Mouse (Mus musculus): ENCODE data around the gene Slc29a3.

Slc29a3 gene

DNA sequence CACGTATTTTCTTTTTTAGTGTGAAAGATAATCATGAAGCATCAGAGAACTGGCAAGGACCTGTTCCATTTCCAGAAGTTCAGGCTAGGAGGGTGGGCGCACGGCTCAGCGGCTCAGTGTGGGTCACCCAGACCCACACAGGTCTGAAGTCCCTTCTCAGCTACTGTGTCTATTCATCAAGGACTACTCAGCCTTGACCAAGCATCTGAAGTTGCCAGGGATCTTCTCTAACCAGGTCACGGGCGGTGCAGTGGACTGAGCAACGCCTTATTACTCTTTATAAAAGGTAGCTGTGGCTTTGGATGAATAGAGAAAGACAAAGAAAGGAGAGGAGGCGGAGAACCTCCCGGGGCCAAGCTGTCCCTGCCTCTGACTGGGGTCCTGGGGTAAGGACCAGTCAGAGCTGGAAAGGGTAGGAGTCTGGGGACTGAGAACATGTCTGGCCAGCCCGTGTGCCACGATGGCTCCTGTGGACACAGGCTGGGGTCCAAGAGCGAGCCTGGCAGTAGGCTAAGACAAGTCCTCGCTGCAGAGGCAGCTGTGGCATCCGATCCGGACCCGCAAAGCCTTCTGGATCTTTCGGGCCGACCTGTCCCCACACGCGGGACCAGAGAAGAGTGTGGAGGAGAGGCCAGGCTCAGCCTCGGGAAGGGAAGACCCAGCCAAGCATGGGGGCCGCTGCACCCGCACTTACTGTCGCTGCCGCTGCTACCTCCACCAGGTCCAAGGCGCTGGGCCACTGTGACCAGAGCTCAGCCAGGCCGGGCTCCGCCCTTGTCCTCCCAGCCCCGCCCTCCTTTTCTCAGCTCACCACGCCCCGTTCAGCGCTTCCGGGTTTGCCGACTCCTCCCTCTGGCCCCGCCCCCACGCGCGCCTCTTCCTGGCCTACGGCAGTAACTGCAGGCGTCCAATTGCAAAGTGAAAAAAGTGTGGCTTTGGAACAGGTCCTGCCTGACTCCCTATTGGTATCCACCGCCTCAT is at the start of gene Slc29a3:
Gene Slc29a3, minus strand, starts transcription at position 755 of the 981 bp plus-strand sequence.
- in situ Hi-C loops (cut with MboI, MseI) = loop anchor here (10.0 kb wide), 2 partner anchors 378 to 448 kb away; no protein-coding TSS in a partner anchor

DNA sequence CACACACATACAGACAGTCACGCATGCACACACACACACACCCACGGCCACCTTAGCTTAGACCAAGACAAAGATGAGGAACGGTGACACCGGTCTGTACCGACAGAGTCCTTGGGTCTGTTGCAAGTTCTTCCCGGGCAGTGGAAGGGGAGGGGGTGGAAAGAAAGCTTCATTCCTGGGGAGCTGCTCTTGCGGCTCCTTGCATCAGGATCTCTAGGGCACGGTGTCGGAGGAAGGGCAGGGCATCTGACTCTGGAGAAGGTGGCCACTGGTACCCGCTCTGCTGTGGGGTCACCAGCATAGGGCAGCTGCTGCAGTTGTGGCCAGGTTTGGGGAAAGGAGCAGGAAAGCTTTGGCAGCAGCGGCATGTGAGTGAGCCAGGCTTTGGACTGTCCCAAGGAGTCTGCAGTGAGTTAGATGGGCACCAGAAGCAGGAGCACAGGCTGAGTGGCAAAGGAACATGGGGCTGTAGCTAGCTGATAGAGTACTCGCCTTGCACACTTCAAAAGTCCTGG is 49.4 kb upstream of the Slc29a3 start:
- in situ Hi-C loops (cut with MboI, MseI) = no loop called here

DNA sequence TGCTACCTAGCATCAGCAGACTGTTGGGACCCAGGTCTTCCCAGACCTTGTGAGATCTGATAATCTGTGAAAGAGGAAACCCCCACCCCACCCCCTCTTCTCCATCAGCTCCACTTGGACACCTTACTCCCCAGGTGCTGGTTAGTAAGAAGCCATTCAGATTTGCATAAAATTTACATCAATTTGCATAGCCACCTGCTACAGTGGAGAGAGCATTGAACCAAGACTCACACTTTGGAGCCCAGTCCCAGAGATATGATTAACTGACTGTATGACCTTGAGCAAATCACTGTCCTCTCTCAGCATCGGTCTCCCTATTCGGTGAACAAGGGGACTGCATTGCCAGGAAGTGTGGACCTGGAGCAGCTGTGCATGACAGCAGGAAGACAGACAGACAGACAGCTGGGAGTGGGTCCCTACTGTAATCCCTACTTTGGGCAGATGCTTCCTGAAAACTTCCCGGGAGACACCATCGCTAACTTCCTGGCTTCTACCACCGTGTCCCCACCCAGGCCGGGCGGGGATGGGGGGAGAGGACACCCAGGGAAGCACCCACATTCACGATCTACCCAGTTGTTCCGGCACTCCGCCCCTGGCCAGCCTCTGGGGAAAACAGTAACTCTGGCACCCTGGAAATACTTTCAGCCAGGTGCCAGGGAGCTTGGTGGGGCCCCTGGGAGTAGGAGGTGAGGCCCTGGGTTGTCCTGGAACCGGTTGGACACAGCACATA is 48.7 kb upstream of the Slc29a3 start:
- in situ Hi-C loops (cut with MboI, MseI) = no loop called here

DNA sequence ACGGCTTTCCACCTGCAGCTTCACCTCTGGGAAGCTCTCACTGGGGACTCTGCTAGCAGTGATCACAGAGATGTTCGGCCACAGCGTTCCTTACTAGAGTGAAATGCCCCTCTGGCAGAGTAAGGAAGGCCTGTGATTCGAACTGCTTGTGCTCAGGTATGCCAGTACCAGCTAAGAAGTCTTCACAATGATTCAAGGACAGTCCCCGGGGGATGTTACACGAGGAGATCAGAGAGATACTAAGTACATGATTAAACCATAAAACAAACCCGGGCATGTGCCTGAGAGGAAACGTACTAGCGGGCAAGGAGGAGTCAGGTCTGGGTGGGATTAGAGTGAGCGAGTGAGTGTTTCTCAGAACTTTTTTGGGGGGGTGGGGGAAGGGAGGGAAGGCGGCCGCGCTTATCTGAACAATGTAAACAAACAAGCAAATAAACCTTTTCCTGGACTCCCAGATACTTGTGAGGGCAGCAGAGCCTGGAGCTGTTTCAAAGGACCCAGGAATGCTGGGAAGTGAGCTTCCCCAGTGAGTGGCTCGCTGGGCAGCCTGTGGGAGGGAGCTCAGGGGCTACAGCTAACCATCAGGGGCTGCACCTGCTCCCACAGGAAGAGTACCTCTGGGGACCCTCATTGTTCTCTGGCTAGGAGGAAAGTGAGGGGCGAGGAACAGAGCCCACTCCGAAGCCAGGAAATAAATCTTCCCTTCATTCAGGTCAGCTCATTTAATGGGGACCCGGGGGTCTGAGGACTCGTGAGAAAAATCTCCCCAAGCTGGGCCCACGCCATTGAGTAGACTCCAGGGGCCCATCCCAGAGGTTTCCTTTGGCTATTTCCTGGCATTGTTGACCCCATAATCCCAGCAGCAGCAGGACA is 47.9 kb upstream of the Slc29a3 start:
- in situ Hi-C loops (cut with MboI, MseI) = no loop called here

GRCm38 (mm10) chr10:60797682-60798422 is 45.3 kb upstream of the Slc29a3 start:
- in situ Hi-C loops (cut with MboI, MseI) = no loop called here

DNA sequence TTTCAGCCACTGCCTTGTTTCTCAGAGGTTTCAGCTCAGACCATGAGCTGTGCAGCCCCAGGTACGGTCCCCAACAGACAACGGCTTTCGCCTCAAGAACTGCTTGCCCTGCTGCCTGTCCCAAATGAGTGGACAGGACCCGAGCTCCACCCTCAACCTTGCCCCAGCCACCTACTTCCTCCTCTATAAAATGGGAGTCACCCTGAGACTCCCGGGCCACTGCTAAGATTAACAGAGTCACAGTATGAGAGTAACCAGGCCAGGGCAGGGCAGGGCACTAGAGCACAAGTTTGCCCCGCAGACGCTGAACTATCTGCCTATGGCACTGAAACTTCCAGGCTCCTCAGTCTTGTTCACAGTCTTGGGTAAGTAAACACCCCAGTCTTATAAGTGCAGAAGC is 43.9 kb upstream of the Slc29a3 start:
- in situ Hi-C loops (cut with MboI, MseI) = no loop called here

DNA sequence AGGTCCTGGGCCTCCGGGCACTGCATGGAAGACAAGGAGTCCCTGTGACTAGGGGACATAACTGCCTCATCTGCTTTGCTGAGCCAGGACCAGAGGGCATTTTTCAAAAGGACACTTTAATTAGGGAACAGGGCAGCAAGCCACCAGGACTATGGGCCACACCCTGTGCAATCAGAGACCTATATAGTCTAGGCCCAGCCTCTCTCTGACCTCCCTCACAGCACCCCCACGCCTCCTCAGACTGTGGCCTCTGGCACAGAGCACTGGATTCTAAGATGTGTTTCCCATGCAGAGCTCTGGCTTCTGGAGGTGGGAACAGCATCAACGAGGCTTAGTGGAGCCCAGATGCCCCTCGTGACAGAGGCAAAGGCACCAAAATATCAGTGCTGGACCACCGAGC is 43.4 kb upstream of the Slc29a3 start:
- in situ Hi-C loops (cut with MboI, MseI) = no loop called here

DNA sequence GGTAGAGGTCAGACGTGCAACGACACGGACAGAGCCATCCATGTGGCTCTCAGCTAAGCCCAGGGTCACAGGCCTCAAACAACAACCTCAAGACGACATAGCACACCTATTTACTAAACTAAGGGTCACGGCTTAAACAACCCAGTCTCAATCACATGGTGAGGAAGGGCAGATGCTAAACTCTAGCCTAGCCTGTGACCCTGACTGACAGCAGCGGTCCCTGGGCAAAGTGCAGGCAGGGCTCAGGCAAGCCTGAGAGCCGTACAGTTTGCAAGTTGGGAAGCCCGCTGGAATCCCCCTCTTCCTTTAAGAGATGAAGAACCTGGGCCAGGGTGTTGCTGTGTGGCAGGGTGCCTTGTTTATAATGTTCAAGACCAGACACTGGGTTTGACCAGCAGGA is 42.2 kb upstream of the Slc29a3 start:
- in situ Hi-C loops (cut with MboI, MseI) = no loop called here

DNA sequence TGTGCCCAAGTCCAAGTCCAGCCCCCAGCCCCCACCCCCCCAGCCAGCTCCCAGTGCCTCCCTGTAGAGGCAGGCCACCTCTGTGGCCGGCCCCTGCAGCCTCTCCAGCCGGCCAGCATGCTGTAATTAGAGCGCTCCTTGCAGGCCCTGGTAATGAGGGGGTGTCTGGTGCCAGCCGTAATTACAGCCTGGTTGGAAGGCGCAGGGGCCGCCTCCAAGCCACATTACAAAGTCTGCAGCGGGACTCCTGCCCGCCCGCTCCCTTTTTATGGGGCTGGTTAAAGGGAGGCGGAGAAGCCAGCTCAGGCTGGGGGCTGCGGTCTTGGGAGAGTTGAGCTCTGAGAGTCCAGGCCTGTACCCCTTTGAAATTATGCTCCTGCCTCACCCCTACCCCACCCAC is 41.8 kb upstream of the Slc29a3 start:
- in situ Hi-C loops (cut with MboI, MseI) = no loop called here

DNA sequence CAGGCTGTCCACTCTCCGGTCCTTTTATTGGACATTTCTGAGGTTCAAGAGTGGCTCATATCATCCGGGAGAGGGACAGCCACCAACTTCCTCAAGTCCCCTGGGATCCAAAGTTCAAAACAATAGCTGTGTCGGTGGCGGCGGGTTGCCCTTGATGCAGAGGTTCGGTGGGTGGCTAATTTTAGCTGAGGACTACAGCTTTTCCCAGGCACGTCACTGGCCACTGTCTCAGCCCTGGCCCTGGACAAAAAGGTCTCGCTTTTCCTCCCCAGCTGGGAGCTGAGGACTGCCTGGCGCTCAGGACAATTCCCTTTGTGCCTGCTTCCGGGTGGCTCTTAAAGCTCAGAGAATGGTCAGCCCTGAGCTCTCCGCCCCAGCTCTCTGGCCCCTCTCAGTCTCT is 40.2 kb upstream of the Slc29a3 start:
- in situ Hi-C loops (cut with MboI, MseI) = no loop called here

DNA sequence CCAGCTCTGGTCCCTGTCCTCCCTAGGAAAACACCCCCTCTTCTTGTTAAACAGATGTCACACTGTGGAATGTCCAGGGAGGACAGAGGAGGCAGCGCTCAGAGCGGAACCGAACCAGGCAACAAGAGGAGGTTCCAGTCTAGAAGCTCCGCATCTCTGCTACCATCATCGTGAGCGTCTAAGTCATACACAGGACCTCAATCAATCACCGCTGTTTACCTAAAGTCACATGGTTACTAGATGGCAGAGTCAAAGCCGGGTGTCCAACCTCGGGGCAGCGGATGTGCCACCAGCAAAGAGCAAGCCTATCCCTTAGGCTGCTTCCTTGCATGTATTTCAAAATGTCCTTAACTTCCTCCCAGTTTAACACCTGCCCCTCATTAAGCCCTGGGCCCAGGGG is 39.8 kb upstream of the Slc29a3 start:
- in situ Hi-C loops (cut with MboI, MseI) = no loop called here

DNA sequence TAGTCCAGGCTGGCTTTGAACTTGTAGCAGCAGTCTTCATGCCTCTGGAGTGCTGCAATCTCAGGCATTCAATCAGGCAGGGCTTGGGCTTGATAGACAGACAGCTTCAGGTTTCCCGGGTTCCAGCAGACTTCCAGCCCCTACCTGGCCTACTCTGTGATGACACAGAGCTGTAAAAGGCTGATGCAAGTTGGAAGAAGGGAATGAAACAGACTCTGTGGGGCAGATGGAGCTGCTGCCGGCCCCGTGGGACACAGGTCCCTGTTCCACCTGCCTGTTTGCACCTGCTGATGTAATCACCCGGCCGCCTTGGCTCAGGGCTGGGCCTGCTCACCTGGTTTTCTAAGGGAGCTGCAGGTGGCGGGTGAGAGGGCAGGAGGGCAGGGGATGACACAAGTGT is 38.3 kb upstream of the Slc29a3 start:
- in situ Hi-C loops (cut with MboI, MseI) = no loop called here

- in situ Hi-C loops (cut with MboI, MseI) = no loop called here
These were observed 34.9 kb upstream of the Slc29a3 start for GRCm38 (mm10) chr10:60787303-60788074.

DNA sequence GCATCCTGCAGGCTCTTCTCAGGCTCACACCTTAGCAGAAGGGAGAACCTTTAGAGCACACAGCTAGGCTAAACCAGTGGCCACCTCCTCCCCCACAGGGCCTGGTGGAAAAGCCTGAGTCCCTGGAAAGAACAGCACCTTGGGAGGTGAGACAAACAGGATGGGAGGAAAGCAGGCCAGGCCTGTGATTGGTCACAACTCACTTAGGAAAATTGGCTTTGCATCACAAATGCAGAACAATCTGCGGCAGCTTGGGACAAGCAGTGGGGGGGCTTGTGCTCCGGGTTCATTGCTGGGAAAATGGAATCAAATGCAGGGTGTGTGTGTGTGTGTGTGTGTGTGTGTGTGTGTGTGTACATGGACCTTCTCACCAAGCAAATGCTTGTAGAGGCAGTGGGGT is 31.0 kb upstream of the Slc29a3 start:
- in situ Hi-C loops (cut with MboI, MseI) = loop anchor here (5.0 kb wide), 1 partner anchor 269 kb away; no protein-coding TSS in a partner anchor

DNA sequence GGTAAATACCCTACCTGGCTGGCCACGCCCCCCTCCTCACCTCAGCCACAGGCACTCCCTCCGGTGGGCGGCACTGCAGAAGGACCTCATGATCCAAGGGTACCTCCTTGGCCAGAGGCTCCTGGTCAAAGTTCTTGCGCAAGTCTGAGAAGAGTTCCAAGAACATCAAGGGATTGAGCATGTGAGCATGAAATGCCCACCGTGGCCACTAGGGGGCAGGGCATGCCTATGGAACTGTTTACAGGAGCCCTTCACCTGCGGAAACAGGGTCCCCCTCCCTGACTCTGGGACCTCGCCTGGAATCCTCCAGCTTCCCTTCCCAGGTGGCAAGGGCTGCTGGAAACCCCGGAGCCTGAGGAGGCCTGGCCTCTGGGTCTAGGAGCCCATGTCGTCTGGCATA is 27.0 kb upstream of the Slc29a3 start:
- in situ Hi-C loops (cut with MboI, MseI) = loop anchor here (5.0 kb wide), 1 partner anchor 273 kb away; no protein-coding TSS in a partner anchor

GRCm38 (mm10) chr10:60778542-60778941 is 25.9 kb upstream of the Slc29a3 start:
- in situ Hi-C loops (cut with MboI, MseI) = no loop called here

DNA sequence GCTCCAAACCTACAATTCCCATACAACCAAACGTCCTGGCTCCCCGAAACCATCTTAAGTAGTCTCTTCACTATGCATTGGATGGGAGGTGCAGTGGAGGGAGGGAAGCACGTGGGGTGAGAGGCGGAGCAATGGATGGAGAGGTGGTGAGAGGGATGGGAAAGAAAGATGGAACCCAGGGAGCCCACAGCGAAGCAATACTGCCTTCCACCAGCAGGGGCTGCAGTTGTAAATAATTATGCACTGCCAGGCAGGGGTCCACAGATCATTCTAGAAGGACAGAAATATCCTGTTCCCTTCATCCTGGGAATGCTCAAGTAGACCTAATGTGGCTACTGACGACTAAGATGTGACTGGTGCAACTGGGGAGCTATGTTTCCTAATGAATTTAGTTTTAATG is 22.9 kb upstream of the Slc29a3 start:
- in situ Hi-C loops (cut with MboI, MseI) = no loop called here

DNA sequence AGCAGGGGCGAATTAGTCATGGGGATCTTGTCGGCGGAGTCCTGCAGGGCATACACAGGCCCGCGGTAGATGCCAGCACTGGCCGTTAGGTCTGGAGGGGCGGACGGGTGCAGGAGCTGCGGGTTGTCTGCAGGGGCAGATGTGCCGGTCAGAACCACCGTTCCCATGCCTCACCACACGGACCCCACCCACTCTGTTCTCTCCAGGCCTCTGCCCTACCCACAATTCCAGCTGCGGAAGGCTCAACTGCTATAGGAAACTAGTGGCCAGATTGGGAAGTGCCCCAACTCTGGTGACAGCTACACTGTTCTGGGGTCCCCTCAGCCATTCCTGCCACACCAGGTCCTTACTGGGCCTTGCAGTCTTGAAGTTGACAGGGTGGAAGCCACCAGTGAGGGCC is 22.0 kb upstream of the Slc29a3 start:
- in situ Hi-C loops (cut with MboI, MseI) = no loop called here

DNA sequence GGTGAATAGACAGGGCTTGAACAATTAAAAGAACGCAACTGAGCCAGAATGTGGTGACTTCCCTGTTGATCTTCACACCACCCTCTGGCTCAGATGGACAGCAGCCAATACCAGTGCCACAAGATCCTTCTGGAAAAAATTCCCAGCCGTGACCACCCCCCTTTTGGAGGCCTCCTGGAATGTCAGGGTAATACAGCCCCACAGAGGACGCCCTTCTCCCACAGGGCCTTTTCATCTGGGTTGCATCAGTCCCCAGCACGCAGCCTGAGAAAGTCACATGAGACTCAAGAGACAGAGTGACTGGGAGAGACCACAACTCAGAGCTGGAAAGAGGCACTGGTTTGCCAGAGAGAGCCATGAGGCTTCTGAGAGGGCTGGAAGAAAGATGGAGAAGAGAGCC is 18.3 kb upstream of the Slc29a3 start:
- in situ Hi-C loops (cut with MboI, MseI) = no loop called here

DNA sequence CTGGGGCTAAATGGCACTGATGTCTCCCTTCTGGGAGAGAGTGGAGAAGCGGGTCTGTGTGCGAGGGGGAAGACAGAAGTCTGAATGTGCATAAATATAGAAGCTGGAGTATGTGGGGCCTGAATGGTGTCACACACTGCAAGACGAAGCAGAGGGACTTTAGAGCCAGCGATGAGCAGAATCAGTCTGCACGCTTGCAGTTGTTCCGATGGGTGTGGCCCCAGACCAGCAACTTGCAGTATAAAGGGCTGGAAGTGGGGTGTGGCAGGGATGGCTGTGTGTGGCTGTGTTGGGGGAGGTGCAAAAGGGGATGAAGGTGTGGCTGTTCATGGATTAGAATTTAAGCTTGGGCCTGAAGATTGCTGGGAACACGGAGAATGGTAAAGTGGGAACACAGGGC is 16.0 kb upstream of the Slc29a3 start:
- in situ Hi-C loops (cut with MboI, MseI) = loop anchor here (10.0 kb wide), 1 partner anchor 254 kb away; no protein-coding TSS in a partner anchor
